23 mouse cellular contexts compared by ENCODE assay signal in genomic region chr11:4035916-4036315, GRCm38 (mm10). TPM values are rescaled to one million over a fixed set of nuclear protein-coding genes. Genes with fewer than 3 reads are reported as not detected.
DNase-seq lines count a peak whose midpoint lies in the region; ATAC-seq and TF ChIP-seq lines count a peak whose summit lies in the region.
"Had no signal": no experiment of that assay in that cellular context is flagged by ENCODE, and none has a peak within 500 bp of the region (broad histone marks: within the 10 kb centered on the region; RNA-seq: fewer than 3 reads in every experiment).

No protein-coding gene starts in this region.

- H3K36me3 ChIP-seq in liver, embryonic 15.5 days (replicated peaks), result no peaks in the 10 kb centered on the region
- no peaks in the 10 kb centered on the region for H3K36me3 ChIP-seq in liver, embryonic 11.5 days (ENCODE audit: control insufficient read depth, insufficient read depth, low read length)
- H3K36me3 ChIP-seq in E14TG2a.4 (ENCODE audit: insufficient read depth, low read length), result no peaks in the 10 kb centered on the region; the same call in 1 of the 2 replicates
- H3K36me3 ChIP-seq in stomach, embryonic 16.5 days (ENCODE audit: control insufficient read depth, insufficient read depth, low read length), result no peaks in the 10 kb centered on the region
- H3K36me3 ChIP-seq: embryonic facial prominence, embryonic 15.5 days; forebrain, embryonic 15.5 days; heart, embryonic 12.5 days; stomach, embryonic 15.5 days had no signal

- peaks cover 5% of the 10 kb centered on the region; the same call in 1 of the 2 replicates for H3K4me1 ChIP-seq in liver, embryonic 15.5 days (replicated peaks)
- no peaks in the 10 kb centered on the region for H3K4me1 ChIP-seq in liver, embryonic 11.5 days (replicated peaks; ENCODE audit: control insufficient read depth, insufficient read depth, low read length)
- H3K4me1 ChIP-seq in E14TG2a.4 (replicated peaks; ENCODE audit: low read depth, low read length), result peaks cover 40% of the 10 kb centered on the region
- H3K4me1 ChIP-seq in stomach, embryonic 16.5 days (ENCODE audit: control insufficient read depth, insufficient read depth, low read length), result 0 out of 2 replicates have a peak, but pooled peaks cover 4% of the 10 kb centered on the region
- H3K4me1 ChIP-seq: embryonic facial prominence, embryonic 15.5 days; forebrain, embryonic 15.5 days had no signal

- no peak for TF ChIP-seq CTCF in E14TG2a.4 (conservative IDR thresholded peaks at IDR 0.05; ENCODE audit: low read length)

- WGBS in liver, embryonic 15.5 days (ENCODE audit: insufficient replicate concordance), result 75% methylated on average over 6 of the region's 6 CpGs
- WGBS in liver, embryonic 11.5 days, result 86% methylated on average over 6 of the region's 6 CpGs
- WGBS in stomach, embryonic 16.5 days, result 68% methylated on average over 6 of the region's 6 CpGs

- H3K4me3 ChIP-seq in liver, embryonic 15.5 days (replicated peaks), result no peak overlapping the region
- H3K4me3 ChIP-seq in liver, embryonic 11.5 days (ENCODE audit: low read depth, low read length), result no peak overlapping the region
- H3K4me3 ChIP-seq in E14TG2a.4 (replicated peaks; ENCODE audit: low read length), result peak overlapping the region; percentile 57; the same call in 1 of the 2 replicates
- H3K4me3 ChIP-seq in stomach, embryonic 16.5 days (replicated peaks; ENCODE audit: low read length), result no peak overlapping the region
- H3K4me3 ChIP-seq: embryonic facial prominence, embryonic 15.5 days; forebrain, embryonic 15.5 days; heart, embryonic 12.5 days; layer of hippocampus, adult 2 months; stomach, embryonic 15.5 days had no signal

- H3K9me3 ChIP-seq in liver, embryonic 15.5 days (replicated peaks), result no peaks in the 10 kb centered on the region
- H3K9me3 ChIP-seq in liver, embryonic 11.5 days (ENCODE audit: control insufficient read depth, low read length), result no peaks in the 10 kb centered on the region
- no peaks in the 10 kb centered on the region for H3K9me3 ChIP-seq in E14TG2a.4 (ENCODE audit: low read length)
- H3K9me3 ChIP-seq in stomach, embryonic 16.5 days (replicated peaks; ENCODE audit: control insufficient read depth, low read length), result no peaks in the 10 kb centered on the region
- H3K9me3 ChIP-seq: embryonic facial prominence, embryonic 15.5 days; forebrain, embryonic 15.5 days; heart, embryonic 12.5 days; stomach, embryonic 15.5 days had no signal

- H3K9ac ChIP-seq in liver, embryonic 15.5 days, result no peak overlapping the region
- H3K9ac ChIP-seq in liver, embryonic 11.5 days (ENCODE audit: low read depth, low read length), result no peak overlapping the region
- no peak overlapping the region for H3K9ac ChIP-seq in stomach, embryonic 16.5 days (ENCODE audit: low read length)
- H3K9ac ChIP-seq: embryonic facial prominence, embryonic 15.5 days; forebrain, embryonic 15.5 days; heart, embryonic 12.5 days; stomach, embryonic 15.5 days had no signal

- H3K27ac ChIP-seq in liver, embryonic 15.5 days (replicated peaks), result no peak overlapping the region
- H3K27ac ChIP-seq in liver, embryonic 11.5 days (ENCODE audit: low read depth, low read length), result no peak overlapping the region
- H3K27ac ChIP-seq in stomach, embryonic 16.5 days (ENCODE audit: low read length), result no peak overlapping the region
- H3K27ac ChIP-seq: embryonic facial prominence, embryonic 15.5 days; forebrain, embryonic 15.5 days; layer of hippocampus, adult 2 months; stomach, embryonic 15.5 days had no signal

- no peak overlapping the region for H3K4me2 ChIP-seq in liver, embryonic 15.5 days
- no peak overlapping the region for H3K4me2 ChIP-seq in liver, embryonic 11.5 days
- H3K4me2 ChIP-seq in stomach, embryonic 16.5 days (ENCODE audit: low read depth, low read length), result no peak overlapping the region
- H3K4me2 ChIP-seq: embryonic facial prominence, embryonic 15.5 days; forebrain, embryonic 15.5 days; heart, embryonic 12.5 days; midbrain, embryonic 11.5 days; stomach, embryonic 15.5 days had no signal

- no peak for DNase-seq in liver, embryonic 11.5 days (ENCODE audit: low spot score)
- DNase-seq in gonadal fat pad, adult 2 months (ENCODE audit: low read depth), result peak; percentile 70
- no peak for DNase-seq in kidney, postnatal 36 days
- no peak for DNase-seq in kidney, postnatal 25 days
- DNase-seq: adrenal gland, postnatal 25 days; cerebellum, adult 9-10 months; gastrocnemius, postnatal 10 days; kidney, postnatal 10 days had no signal

- ATAC-seq in liver, embryonic 15.5 days (ENCODE audit: insufficient read depth), result 0 out of 2 replicates have a peak, but pooled peaks have one; percentile 15
- no peak for ATAC-seq in liver, embryonic 11.5 days (replicated peaks; ENCODE audit: low FRiP score)
- peak; percentile 11; the same call in 1 of the 2 replicates for ATAC-seq in stomach, embryonic 16.5 days (ENCODE audit: insufficient read depth, low FRiP score)
- ATAC-seq: forebrain, embryonic 15.5 days had no signal

- H3K27me3 ChIP-seq in liver, embryonic 15.5 days, result no peaks in the 10 kb centered on the region
- H3K27me3 ChIP-seq in liver, embryonic 11.5 days (replicated peaks; ENCODE audit: control insufficient read depth, insufficient read depth, low read length), result no peaks in the 10 kb centered on the region; the same call in 1 of the 2 replicates
- peaks cover 11% of the 10 kb centered on the region for H3K27me3 ChIP-seq in E14TG2a.4 (ENCODE audit: insufficient read depth, low read length)
- H3K27me3 ChIP-seq in stomach, embryonic 16.5 days (ENCODE audit: control insufficient read depth, insufficient read depth, low read length), result no peaks in the 10 kb centered on the region; the same call in 1 of the 2 replicates
- H3K27me3 ChIP-seq: stomach, embryonic 15.5 days had no signal

RNA-seq across cellular contexts. Expression of gene Sec14l4, which starts 4.7 kb away (rescaled TPM):
- polyA plus RNA-seq in liver, embryonic 15.5 days (2015; fragmentation: Nextera tagmentation; extraction: Ambion mirVana), result 3.6 and 5.1 TPM in 2 replicates
- polyA plus RNA-seq in liver, embryonic 11.5 days (2014; fragmentation: Nextera tagmentation; extraction: Ambion mirVana), result 0.88 and 1.1 TPM in 2 replicates
- 3.8 and 4.6 TPM in 2 replicates for polyA plus RNA-seq in gonadal fat pad, adult 2 months (2012; rRNA removed)
- polyA plus RNA-seq in stomach, embryonic 16.5 days (2015; fragmentation: Nextera tagmentation; extraction: Ambion mirVana), result 1.1 and 1.4 TPM in 2 replicates
- polyA plus RNA-seq: C2C12; forebrain, embryonic 15.5 days; heart, embryonic 12.5 days; hindbrain, embryonic 11.5 days; limb, embryonic 11.5 days; midbrain, embryonic 11.5 days; neural tube, embryonic 14.5 days had no signal

RNA-seq across cellular contexts. Expression of gene Sec14l3, which starts 28.7 kb away (rescaled TPM):
- not detected in 2 replicates for polyA plus RNA-seq in liver, embryonic 15.5 days (2015; fragmentation: Nextera tagmentation; extraction: Ambion mirVana)
- polyA plus RNA-seq in liver, embryonic 11.5 days (2014; fragmentation: Nextera tagmentation; extraction: Ambion mirVana), result not detected in 2 replicates
- polyA plus RNA-seq in gonadal fat pad, adult 2 months (2012; rRNA removed), result 0.07 and 0.71 TPM in 2 replicates
- polyA plus RNA-seq in stomach, embryonic 16.5 days (2015; fragmentation: Nextera tagmentation; extraction: Ambion mirVana), result 0.15 and 0.49 TPM in 2 replicates
- polyA plus RNA-seq: C2C12; heart, embryonic 12.5 days; hindbrain, embryonic 11.5 days; limb, embryonic 11.5 days; liver, embryonic 16.5 days; midbrain, embryonic 11.5 days had no signal

RNA-seq across cellular contexts. Expression of gene Gal3st1, which starts 52.5 kb away (rescaled TPM):
- 1.6 and 2.1 TPM in 2 replicates for polyA plus RNA-seq in liver, embryonic 15.5 days (2015; fragmentation: Nextera tagmentation; extraction: Ambion mirVana)
- 0.87 and 1.5 TPM in 2 replicates for polyA plus RNA-seq in liver, embryonic 11.5 days (2014; fragmentation: Nextera tagmentation; extraction: Ambion mirVana)
- 1.1 and 1.3 TPM in 2 replicates for polyA plus RNA-seq in gonadal fat pad, adult 2 months (2012; rRNA removed)
- 18.1 and 20.7 TPM in 2 replicates for polyA plus RNA-seq in stomach, embryonic 16.5 days (2015; fragmentation: Nextera tagmentation; extraction: Ambion mirVana)
- polyA plus RNA-seq: midbrain, embryonic 11.5 days had no signal

RNA-seq across cellular contexts. Expression of gene Mtfp1, which starts 59.3 kb away (rescaled TPM):
- polyA plus RNA-seq in liver, embryonic 15.5 days (2015; fragmentation: Nextera tagmentation; extraction: Ambion mirVana), result 20.4 and 23.2 TPM in 2 replicates
- 48.8 and 51.8 TPM in 2 replicates for polyA plus RNA-seq in liver, embryonic 11.5 days (2014; fragmentation: Nextera tagmentation; extraction: Ambion mirVana)
- polyA plus RNA-seq in gonadal fat pad, adult 2 months (2012; rRNA removed), result 7.9 and 9.5 TPM in 2 replicates
- polyA plus RNA-seq in stomach, embryonic 16.5 days (2015; fragmentation: Nextera tagmentation; extraction: Ambion mirVana), result 17.7 and 19.6 TPM in 2 replicates

RNA-seq across cellular contexts. Expression of gene 4930556J24Rik, which starts 59.3 kb away (rescaled TPM):
- polyA plus RNA-seq in liver, embryonic 15.5 days (2015; fragmentation: Nextera tagmentation; extraction: Ambion mirVana), result 0.17 TPM in 1 of 2 replicates, not detected in the other
- 0.16 and 0.29 TPM in 2 replicates for polyA plus RNA-seq in liver, embryonic 11.5 days (2014; fragmentation: Nextera tagmentation; extraction: Ambion mirVana)
- polyA plus RNA-seq in gonadal fat pad, adult 2 months (2012; rRNA removed), result not detected in 2 replicates
- 0.12 and 0.20 TPM in 2 replicates for polyA plus RNA-seq in stomach, embryonic 16.5 days (2015; fragmentation: Nextera tagmentation; extraction: Ambion mirVana)
- polyA plus RNA-seq: forebrain, embryonic 15.5 days; heart, embryonic 12.5 days; limb, embryonic 11.5 days; midbrain, embryonic 11.5 days; thymus, postnatal 0 days had no signal
